Mouse (Mus musculus): ENCODE measurements around the gene Nckap5. TPM values are rescaled to one million over a fixed set of nuclear protein-coding genes. Genes with fewer than 3 reads are reported as not detected.

The Nckap5 gene
- polyA plus RNA-seq, 1 experiment from 2014 or later = 17.7 TPM

DNA sequence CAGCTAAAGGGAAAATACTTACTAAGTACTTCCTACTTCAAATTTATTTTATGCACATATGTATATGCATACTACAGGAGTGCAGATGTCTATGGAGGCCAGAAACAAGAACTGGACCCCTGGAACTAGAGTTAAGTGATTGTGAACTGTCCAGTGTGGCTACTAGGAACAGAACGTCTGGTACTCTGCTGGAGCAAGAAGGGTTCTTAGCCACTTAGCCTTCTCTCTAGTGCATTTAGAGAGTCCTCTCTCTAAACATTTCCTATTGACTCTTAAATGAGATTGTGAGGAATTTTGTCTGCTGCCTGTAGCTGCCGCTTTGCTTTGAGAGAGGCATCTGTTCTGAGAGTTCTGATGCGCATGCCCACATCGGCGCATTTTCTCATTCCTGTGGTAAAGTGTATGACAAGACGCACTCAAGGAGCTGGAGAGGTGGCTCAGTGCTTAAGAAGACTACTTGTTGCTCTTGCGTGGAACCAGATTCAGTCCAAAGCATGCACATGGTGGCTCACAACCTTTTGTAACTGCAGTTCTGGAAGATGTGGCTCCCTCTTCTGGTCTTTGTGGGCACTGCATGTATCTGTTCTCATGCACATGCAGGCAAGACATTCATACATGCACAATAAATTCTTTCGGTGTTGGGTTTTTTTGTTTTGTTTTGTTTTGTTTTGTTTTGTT is 261.9 kb downstream of the Nckap5 start:
- WGBS = 88% methylated on average over 8 of the region's 8 CpGs
- H3K4me2 ChIP-seq (replicated peaks) = no peak overlapping the region
- no peak for ATAC-seq
- H3K9ac ChIP-seq (replicated peaks) = no peak overlapping the region
- H3K4me3 ChIP-seq (replicated peaks) = no peak overlapping the region
- no peaks in the 10 kb centered on the region for H3K27me3 ChIP-seq
- peaks cover 27% of the 10 kb centered on the region for H3K4me1 ChIP-seq (replicated peaks)
- no peaks in the 10 kb centered on the region for H3K9me3 ChIP-seq
- H3K27ac ChIP-seq = no peak overlapping the region
- no peaks in the 10 kb centered on the region for H3K36me3 ChIP-seq

- no peak overlapping the region for H3K4me2 ChIP-seq (replicated peaks)
- H3K9ac ChIP-seq (replicated peaks) = no peak overlapping the region
- no peaks in the 10 kb centered on the region for H3K9me3 ChIP-seq
- no peak overlapping the region for H3K4me3 ChIP-seq (replicated peaks)
- 0 out of 2 replicates have a peak, but pooled peaks have one; percentile 43 for ATAC-seq
- H3K27ac ChIP-seq = peak overlapping the region; percentile 19; the same call in 1 of the 2 replicates
- WGBS = 51% methylated on average over 3 of the region's 3 CpGs
- peaks cover 7% of the 10 kb centered on the region for H3K4me1 ChIP-seq (replicated peaks)
- H3K27me3 ChIP-seq = no peaks in the 10 kb centered on the region
- no peaks in the 10 kb centered on the region for H3K36me3 ChIP-seq
Observed at GRCm38 (mm10) chr1:126565151-126565725, 265.4 kb downstream of the Nckap5 start.

DNA sequence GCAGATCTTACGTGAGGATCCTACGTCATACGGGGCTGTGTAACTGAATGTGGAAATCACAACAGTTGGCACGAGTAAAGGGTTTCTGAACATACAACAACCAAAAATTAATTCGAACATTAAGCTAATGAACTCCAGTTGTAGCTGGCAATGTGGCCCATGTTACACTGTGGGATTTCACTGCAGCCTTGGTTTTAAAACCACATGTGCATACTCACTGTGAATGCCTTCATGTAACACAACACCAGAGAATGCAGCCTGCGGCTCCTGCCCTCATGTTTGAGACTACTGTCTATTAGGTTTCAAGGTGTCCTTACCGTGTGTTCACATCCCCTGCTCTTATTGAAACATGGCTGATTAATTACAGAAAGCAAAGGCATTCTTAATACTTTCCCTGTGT is 269.7 kb downstream of the Nckap5 start:
- Histone ChIP-seq H3K36me3 (no peaks in the 10 kb centered on the region), H3K4me2 (replicated peaks) (no peak overlapping the region), H3K4me3 (replicated peaks) (no peak overlapping the region), H3K27me3 (no peaks in the 10 kb centered on the region), H3K27ac (no peak overlapping the region), H3K9ac (replicated peaks) (no peak overlapping the region), H3K9me3 (no peaks in the 10 kb centered on the region), H3K4me1 (replicated peaks) (peaks cover 25% of the 10 kb centered on the region)
- no peak for ATAC-seq
- 77% methylated on average over 7 of the region's 7 CpGs for WGBS

DNA sequence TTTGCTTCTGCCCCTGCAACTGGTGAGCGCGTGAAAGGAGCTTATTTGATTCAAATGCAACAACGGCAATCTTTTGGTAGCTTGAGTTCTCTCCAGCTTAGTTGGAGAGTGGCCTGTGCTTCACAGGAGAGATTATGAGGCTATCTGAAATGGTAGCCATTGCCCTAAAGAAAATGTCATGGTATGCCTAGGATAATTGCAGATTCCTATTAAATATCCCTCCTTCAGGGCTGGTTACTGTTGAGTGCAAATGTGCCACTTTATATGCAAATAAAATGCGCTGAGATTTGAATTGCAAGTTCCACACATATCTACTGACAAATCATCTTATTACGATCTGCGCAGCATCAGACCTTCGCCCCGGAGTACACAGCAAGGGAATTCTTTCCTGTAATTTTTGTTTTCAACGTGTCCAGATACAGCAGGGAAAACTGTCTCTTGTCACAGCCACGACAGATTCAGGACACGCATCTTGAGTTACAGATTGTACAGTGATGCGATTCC is 272.8 kb downstream of the Nckap5 start:
- Histone ChIP-seq H3K27ac (peak overlapping the region; percentile 49), H3K4me2 (replicated peaks) (no peak overlapping the region)
- WGBS = 61% methylated on average over 12 of the region's 12 CpGs

DNA sequence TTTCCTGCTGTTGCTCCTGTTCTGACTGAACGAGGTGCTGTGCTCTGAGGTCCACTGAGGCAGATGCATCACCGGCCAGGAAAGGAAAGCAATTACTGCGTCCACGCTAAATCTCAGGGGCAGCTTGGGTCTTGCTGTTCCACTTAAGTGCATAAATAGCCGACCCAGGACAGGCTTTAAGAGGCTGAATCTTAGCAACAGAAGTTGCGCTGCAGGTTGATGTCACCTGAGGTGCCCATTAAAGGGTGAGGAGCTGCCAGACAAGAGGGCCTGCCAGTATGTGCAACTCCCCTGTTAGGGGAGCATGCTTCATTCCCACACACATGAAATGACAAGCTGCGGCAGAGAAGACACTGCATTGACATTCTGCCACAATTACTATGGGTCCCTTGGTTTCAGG is 282.6 kb downstream of the Nckap5 start:
- 75% methylated on average over 7 of the region's 7 CpGs for WGBS
- Histone ChIP-seq H3K27ac (no peak overlapping the region), H3K36me3 (no peaks in the 10 kb centered on the region), H3K27me3 (no peaks in the 10 kb centered on the region), H3K9me3 (no peaks in the 10 kb centered on the region), H3K4me2 (replicated peaks) (no peak overlapping the region), H3K4me3 (replicated peaks) (no peak overlapping the region), H3K9ac (replicated peaks) (no peak overlapping the region), H3K4me1 (replicated peaks) (peaks cover 8% of the 10 kb centered on the region)
- ATAC-seq = 0 out of 2 replicates have a peak, but pooled peaks have one; percentile 20

More for the DNA sequence above, 272.8 kb downstream of the Nckap5 start:
- Histone ChIP-seq H3K36me3 (no peaks in the 10 kb centered on the region), H3K4me3 (replicated peaks) (no peak overlapping the region), H3K9ac (replicated peaks) (no peak overlapping the region), H3K27me3 (no peaks in the 10 kb centered on the region), H3K9me3 (no peaks in the 10 kb centered on the region), H3K4me1 (replicated peaks) (peaks cover 19% of the 10 kb centered on the region)
- ATAC-seq = peak; percentile 65

DNA sequence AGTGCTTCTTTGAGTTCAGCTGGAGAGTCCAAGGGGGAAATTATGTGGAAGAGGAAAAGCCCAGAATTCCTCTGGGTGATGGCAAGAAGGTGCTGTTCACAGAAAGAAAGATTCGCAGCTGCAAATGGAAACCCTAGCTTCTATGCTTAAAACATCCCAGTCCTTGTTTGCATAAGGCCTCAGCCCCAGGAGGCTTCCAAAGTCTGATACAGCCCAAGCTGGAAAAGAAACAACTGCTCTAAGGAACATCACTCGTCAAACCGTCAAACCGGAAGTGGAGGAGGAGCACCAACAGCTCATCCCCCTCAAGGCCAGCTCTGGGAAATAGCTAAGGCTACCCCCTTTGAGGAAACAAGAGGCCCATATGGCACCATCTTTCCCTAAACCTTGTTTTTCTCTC is 286.1 kb downstream of the Nckap5 start:
- Histone ChIP-seq H3K4me1 (replicated peaks) (peaks cover 8% of the 10 kb centered on the region), H3K9me3 (no peaks in the 10 kb centered on the region), H3K27ac (no peak overlapping the region), H3K27me3 (no peaks in the 10 kb centered on the region), H3K4me3 (replicated peaks) (no peak overlapping the region), H3K4me2 (replicated peaks) (no peak overlapping the region), H3K9ac (replicated peaks) (no peak overlapping the region), H3K36me3 (no peaks in the 10 kb centered on the region)
- no peak for ATAC-seq
- WGBS = 73% methylated on average over 4 of the region's 4 CpGs

GRCm38 (mm10) chr1:126537223-126537757 is 293.3 kb downstream of the Nckap5 start:
- Histone ChIP-seq H3K27me3 (no peaks in the 10 kb centered on the region), H3K4me1 (replicated peaks) (peaks cover 10% of the 10 kb centered on the region; the same call in 1 of the 2 replicates), H3K9ac (replicated peaks) (no peak overlapping the region), H3K27ac (no peak overlapping the region), H3K4me2 (replicated peaks) (no peak overlapping the region), H3K36me3 (no peaks in the 10 kb centered on the region), H3K9me3 (no peaks in the 10 kb centered on the region), H3K4me3 (replicated peaks) (no peak overlapping the region)
- WGBS = 80% methylated on average over 6 of the region's 6 CpGs
- ATAC-seq = no peak

GRCm38 (mm10) chr1:126535527-126535926 is 295.1 kb downstream of the Nckap5 start:
- Histone ChIP-seq H3K9ac (replicated peaks) (no peak overlapping the region), H3K4me3 (replicated peaks) (no peak overlapping the region), H3K9me3 (no peaks in the 10 kb centered on the region), H3K4me1 (replicated peaks) (peaks cover 10% of the 10 kb centered on the region; the same call in 1 of the 2 replicates), H3K27ac (no peak overlapping the region), H3K27me3 (no peaks in the 10 kb centered on the region), H3K36me3 (no peaks in the 10 kb centered on the region), H3K4me2 (replicated peaks) (no peak overlapping the region)
- WGBS = 70% methylated on average over 1 of the region's 1 CpGs
- no peak for ATAC-seq

DNA sequence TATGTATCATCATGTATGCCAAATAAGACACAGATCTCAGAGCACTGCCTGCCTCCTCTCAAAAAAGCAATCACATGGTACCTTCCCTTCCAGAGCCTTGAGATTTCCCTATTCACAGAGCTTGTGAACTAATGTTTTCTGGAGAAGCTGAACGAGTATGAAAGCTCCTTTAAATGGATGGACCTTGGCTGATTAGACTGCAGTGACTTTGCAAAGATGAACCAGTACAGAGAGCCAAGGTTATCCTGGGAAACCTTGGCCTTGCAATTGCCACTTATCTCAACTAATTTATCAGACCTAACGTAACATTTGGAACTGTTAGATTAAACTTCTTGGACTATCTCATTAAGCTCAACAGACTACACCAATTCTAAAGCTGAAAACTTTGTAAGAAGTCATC is 296.6 kb downstream of the Nckap5 start:
- Histone ChIP-seq H3K9ac (replicated peaks) (no peak overlapping the region), H3K27ac (no peak overlapping the region), H3K36me3 (no peaks in the 10 kb centered on the region), H3K4me2 (replicated peaks) (no peak overlapping the region), H3K4me3 (replicated peaks) (no peak overlapping the region), H3K27me3 (no peaks in the 10 kb centered on the region), H3K4me1 (replicated peaks) (peaks cover 10% of the 10 kb centered on the region; the same call in 1 of the 2 replicates), H3K9me3 (no peaks in the 10 kb centered on the region)
- no peak for ATAC-seq
- 77% methylated on average over 2 of the region's 2 CpGs for WGBS

DNA sequence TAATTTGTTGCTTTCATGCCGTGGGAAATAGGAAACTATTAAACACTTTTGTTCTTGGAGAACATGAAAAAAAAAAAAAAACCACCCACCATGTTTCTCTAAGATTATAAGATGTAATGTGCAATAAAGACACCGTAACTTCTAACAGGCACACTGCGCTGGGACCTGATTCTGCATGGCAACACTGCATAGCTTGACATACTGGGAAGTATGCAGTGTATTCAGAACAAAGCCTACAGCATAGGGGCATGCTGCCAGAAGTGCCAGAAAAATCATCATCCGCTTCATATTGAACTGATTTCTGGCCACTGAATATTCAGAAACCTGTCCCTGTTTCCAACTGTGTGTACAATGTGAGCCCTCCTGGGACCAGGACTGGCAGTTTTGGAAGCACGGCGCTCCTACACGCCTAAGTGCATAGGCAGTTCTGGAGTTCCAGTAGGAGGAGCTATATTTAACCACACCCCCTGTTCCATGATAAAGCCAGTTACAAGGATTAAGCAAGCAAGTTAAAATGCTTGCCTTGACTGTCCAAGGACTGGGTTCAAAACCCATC is 302.5 kb downstream of the Nckap5 start:
- H3K27ac ChIP-seq = no peak overlapping the region
- H3K9ac ChIP-seq (replicated peaks) = no peak overlapping the region
- no peaks in the 10 kb centered on the region for H3K9me3 ChIP-seq
- no peaks in the 10 kb centered on the region for H3K36me3 ChIP-seq
- WGBS = 87% methylated on average over 7 of the region's 7 CpGs
- ATAC-seq = no peak
- H3K4me3 ChIP-seq (replicated peaks) = no peak overlapping the region
- H3K4me1 ChIP-seq (replicated peaks) = 0 out of 2 replicates have a peak, but pooled peaks cover 2% of the 10 kb centered on the region
- no peaks in the 10 kb centered on the region for H3K27me3 ChIP-seq
- no peak overlapping the region for H3K4me2 ChIP-seq (replicated peaks)

GRCm38 (mm10) chr1:126518067-126518466 is 312.5 kb downstream of the Nckap5 start:
- Histone ChIP-seq H3K27ac (no peak overlapping the region), H3K4me1 (replicated peaks) (no peaks in the 10 kb centered on the region), H3K36me3 (no peaks in the 10 kb centered on the region), H3K27me3 (no peaks in the 10 kb centered on the region), H3K4me3 (replicated peaks) (no peak overlapping the region), H3K4me2 (replicated peaks) (no peak overlapping the region), H3K9ac (replicated peaks) (no peak overlapping the region), H3K9me3 (no peaks in the 10 kb centered on the region)
- 71% methylated on average over 3 of the region's 3 CpGs for WGBS
- ATAC-seq = no peak

- Histone ChIP-seq H3K4me3 (replicated peaks) (no peak overlapping the region), H3K9me3 (no peaks in the 10 kb centered on the region), H3K27me3 (no peaks in the 10 kb centered on the region), H3K9ac (replicated peaks) (no peak overlapping the region), H3K36me3 (no peaks in the 10 kb centered on the region), H3K4me2 (replicated peaks) (no peak overlapping the region), H3K4me1 (replicated peaks) (no peaks in the 10 kb centered on the region), H3K27ac (no peak overlapping the region)
- 78% methylated on average over 1 of the region's 1 CpGs for WGBS
- ATAC-seq = no peak
Observed at GRCm38 (mm10) chr1:126517427-126517826, 313.2 kb downstream of the Nckap5 start.
